ENCODE assay signal across 9 mouse cellular contexts in genomic region chr13:54945332-54945731, GRCm38 (mm10). TPM values are rescaled to one million over a fixed set of nuclear protein-coding genes. Genes with fewer than 3 reads are reported as not detected.
DNase-seq lines count a peak whose midpoint lies in the region; ATAC-seq and TF ChIP-seq lines count a peak whose summit lies in the region.
"Had no signal": no experiment of that assay in that cellular context is flagged by ENCODE, and none has a peak within 500 bp of the region (broad histone marks: within the 10 kb centered on the region; RNA-seq: fewer than 3 reads in every experiment).

No protein-coding gene starts in this region.

- in situ Hi-C loops in ES-E14 (cut with MboI; ENCODE audit: low sequenced_read_pairs in 2 of 2, unreplicated experiment in 2 of 2) = no loop called here

- peaks cover 0 to 4% of the 10 kb centered on the region in 2 experiments; a peak in 1 of 4 replicates for H3K4me1 ChIP-seq in ES-E14 (ENCODE audit: control insufficient read depth in 2 of 2, insufficient read depth in 2 of 2, low read length in 2 of 2, poor library complexity in 1 of 2)
- H3K4me1 ChIP-seq in embryonic facial prominence, embryonic 11.5 days (ENCODE audit: control insufficient read depth, insufficient read depth, low read length) = peaks cover 11% of the 10 kb centered on the region

- WGBS in embryonic facial prominence, embryonic 11.5 days = 9% methylated on average over 4 of the region's 4 CpGs

- no peak overlapping the region for H3K4me2 ChIP-seq in embryonic facial prominence, embryonic 11.5 days (ENCODE audit: low read depth, low read length)
- H3K4me2 ChIP-seq: neural tube, embryonic 13.5 days had no signal

- no peaks in the 10 kb centered on the region for H3K9me3 ChIP-seq in ES-E14 (ENCODE audit: control insufficient read depth, insufficient read depth, low read depth, low read length)
- no peaks in the 10 kb centered on the region for H3K9me3 ChIP-seq in embryonic facial prominence, embryonic 11.5 days (replicated peaks; ENCODE audit: control insufficient read depth, low read length)
- H3K9me3 ChIP-seq: neural tube, embryonic 13.5 days had no signal

- no peaks in the 10 kb centered on the region for H3K36me3 ChIP-seq in ES-E14 (ENCODE audit: control insufficient read depth, insufficient read depth, low read length, poor library complexity, severe bottlenecking)
- no peaks in the 10 kb centered on the region for H3K36me3 ChIP-seq in embryonic facial prominence, embryonic 11.5 days (replicated peaks; ENCODE audit: control insufficient read depth, insufficient read depth, low read depth, low read length)
- H3K36me3 ChIP-seq: neural tube, embryonic 13.5 days had no signal

- H3K27ac ChIP-seq in ES-E14 (ENCODE audit: insufficient read depth, low read depth, low read length, poor library complexity, severe bottlenecking) = no peak overlapping the region
- no peak overlapping the region for H3K27ac ChIP-seq in embryonic facial prominence, embryonic 11.5 days (replicated peaks; ENCODE audit: low read depth, low read length)

- H3K4me3 ChIP-seq in ES-E14 (ENCODE audit: insufficient read depth in 1 of 2, low read depth in 1 of 2, low read length in 2 of 2, poor library complexity in 1 of 2, severe bottlenecking in 1 of 2) = no peak overlapping the region
- H3K4me3 ChIP-seq in embryonic facial prominence, embryonic 11.5 days (ENCODE audit: low read depth, low read length) = no peak overlapping the region
- H3K4me3 ChIP-seq: neural tube, embryonic 13.5 days had no signal

- peaks cover 39% of the 10 kb centered on the region for H3K27me3 ChIP-seq in embryonic facial prominence, embryonic 11.5 days (ENCODE audit: control insufficient read depth, insufficient read depth, low read length)

- peak; percentile 57 for DNase-seq in heart, postnatal 4 days
- DNase-seq in heart, adult 11 months = no peak
- DNase-seq in ES-E14 (ENCODE audit: low read depth, low spot score) = peak; percentile 56
- peak; percentile 86 for DNase-seq in embryonic facial prominence, embryonic 11.5 days (ENCODE audit: low spot score)
- DNase-seq in lung, postnatal 36 days = peak; percentile 51
- no peak for DNase-seq in layer of hippocampus, adult 8-10 months (ENCODE audit: low spot score in 2 of 2)
- DNase-seq in layer of hippocampus, adult 18-20 months (ENCODE audit: low spot score in 2 of 2) = no peak

- no peak for ATAC-seq in embryonic facial prominence, embryonic 11.5 days (replicated peaks; ENCODE audit: insufficient number of reproducible peaks, low FRiP score, low TSS enrichment, low read depth)
- ATAC-seq in erythroid progenitor cell, adult 5-6 weeks (replicated peaks; ENCODE audit: low FRiP score, poor library complexity, severe bottlenecking) = no peak

- no peak overlapping the region for H3K9ac ChIP-seq in ES-E14 (ENCODE audit: insufficient read depth, low read depth, low read length, poor library complexity, severe bottlenecking)
- H3K9ac ChIP-seq in embryonic facial prominence, embryonic 11.5 days (replicated peaks; ENCODE audit: low read length) = no peak overlapping the region

TF ChIP-seq in ES-E14, 5 proteins besides CTCF, POLR2A, EP300 and RAD21:
- TF ChIP-seq CHD2 (IDR thresholded peaks at IDR 0.05; ENCODE audit: low read depth, low read length) = no peak
- TF ChIP-seq ZNF384 (IDR thresholded peaks at IDR 0.05; ENCODE audit: low read depth, low read length) = no peak
- TF ChIP-seq HCFC1 (IDR thresholded peaks at IDR 0.05; ENCODE audit: borderline replicate concordance, insufficient read depth, low read length) = no peak
- no peak for TF ChIP-seq ZC3H11A (IDR thresholded peaks at IDR 0.05; ENCODE audit: borderline replicate concordance, low read depth, low read length)
- TF ChIP-seq MAFK (IDR thresholded peaks at IDR 0.05; ENCODE audit: insufficient read depth, low read depth, low read length) = no peak
TF ChIP-seq in ES-E14: peak in this region for 0.

RNA-seq across cellular contexts. Expression of gene Unc5a, which starts 3.9 kb away (rescaled TPM):
- total RNA-seq in heart, postnatal 4 days (2021) = 1 to 10 TPM; 1.3 to 1.4 TPM
- 0.31 and 0.95 TPM in 2 replicates for total RNA-seq in ES-E14 (2012; rRNA removed)
- 1.0 and 1.5 TPM in 2 replicates for polyA plus RNA-seq in embryonic facial prominence, embryonic 11.5 days (2014; fragmentation: Nextera tagmentation; extraction: Ambion mirVana)
- 1.1 TPM in 1 of 2 replicates, not detected in the other for total RNA-seq in erythroid progenitor cell, adult 5-6 weeks (2015; ENCODE audit: low replicate concordance)
- 0.90 TPM in 1 of 2 replicates, not detected in the other for total RNA-seq in erythroid progenitor cell, adult 5-6 weeks (2017; ENCODE audit: low replicate concordance)
- total RNA-seq in layer of hippocampus, adult 8-10 months (2022) = 100 to 1,000 TPM; 127 to 154 (median 141) TPM
- total RNA-seq in layer of hippocampus, adult 18-20 months (2021) = 100 to 1,000 TPM; 160 to 161 TPM

Comparison
In these comparisons a context has a peak if more than half of its experiments do, and no peak if none do; other contexts are left out.
1. DNase-seq: peak in heart, postnatal 4 days (single experiment), ES-E14 (single experiment), embryonic facial prominence, embryonic 11.5 days (single experiment) and lung, postnatal 36 days (single experiment); none in heart, adult 11 months (single experiment), layer of hippocampus, adult 8-10 months (0 of 2) and layer of hippocampus, adult 18-20 months (0 of 2).
2. RNA of gene Unc5a, which starts 3.9 kb away (total RNA-seq): 160 to 161 TPM in layer of hippocampus, adult 18-20 months and 127 to 154 TPM in layer of hippocampus, adult 8-10 months; 1.3 to 1.4 TPM in heart, postnatal 4 days, 0.31 to 0.95 TPM in ES-E14 and 0.90 to 1.1 TPM in erythroid progenitor cell, adult 5-6 weeks; every median in the first group is over 10 times any median in the second.